Mouse (Mus musculus) 416B (cell line): ENCODE data around the gene Dld.

Experiments used
- DNase-seq: peaks from one replicate; pipeline ENCODE4 v3.0.0; 2011; ENCODE audit warnings: low read depth

Gene Dld

DNA sequence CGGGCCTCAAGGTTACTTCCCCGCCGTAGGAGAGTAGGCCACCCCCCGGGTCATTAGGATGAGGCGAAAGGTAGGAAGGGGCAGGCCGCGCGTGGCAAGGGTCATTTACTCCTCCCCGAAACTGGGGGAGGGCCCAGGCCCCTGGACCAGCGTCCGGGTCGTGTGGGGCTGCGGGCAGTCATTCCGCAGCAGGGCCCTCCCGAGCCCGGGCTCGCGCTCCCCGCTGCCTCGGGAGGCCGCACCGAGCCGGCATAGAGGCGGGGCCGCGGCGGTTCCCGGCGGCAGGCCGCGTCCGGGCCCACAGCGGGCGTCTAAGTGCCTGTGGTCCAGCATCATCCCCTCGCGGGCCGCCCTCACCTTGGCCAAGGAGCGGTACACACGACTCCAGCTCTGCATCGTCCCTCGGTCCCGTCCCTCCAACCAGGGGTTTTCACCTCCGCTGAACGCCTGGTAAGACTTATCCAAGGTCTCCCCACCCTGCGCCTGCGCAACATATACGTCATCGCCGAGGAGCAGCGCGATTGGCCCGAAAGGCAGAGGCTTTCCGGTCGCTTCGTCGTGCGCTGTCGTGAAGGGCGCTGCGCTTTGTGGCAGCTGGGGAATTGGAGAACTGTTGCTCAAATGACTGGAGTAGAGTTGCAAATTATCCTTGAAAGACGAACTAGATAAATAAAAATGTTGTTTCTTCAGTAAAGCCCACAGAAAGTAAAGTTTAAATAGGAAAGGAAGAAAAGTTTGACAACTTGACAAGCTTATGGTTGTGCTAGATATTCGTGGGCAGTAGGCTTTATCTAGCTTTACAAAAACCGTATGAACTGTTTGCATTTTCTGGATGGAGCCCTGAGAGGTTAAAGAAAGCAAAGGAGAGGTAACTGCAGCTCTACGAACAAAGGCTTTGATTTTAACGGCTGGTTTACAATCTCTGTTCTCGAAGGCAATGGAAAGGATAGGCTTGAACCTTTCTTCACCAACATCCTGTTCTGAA, at the start of gene Dld:
Dld (minus strand) TSS at position 510 of the 985 bp plus-strand sequence.
- peak; percentile 97 for DNase-seq

DNA sequence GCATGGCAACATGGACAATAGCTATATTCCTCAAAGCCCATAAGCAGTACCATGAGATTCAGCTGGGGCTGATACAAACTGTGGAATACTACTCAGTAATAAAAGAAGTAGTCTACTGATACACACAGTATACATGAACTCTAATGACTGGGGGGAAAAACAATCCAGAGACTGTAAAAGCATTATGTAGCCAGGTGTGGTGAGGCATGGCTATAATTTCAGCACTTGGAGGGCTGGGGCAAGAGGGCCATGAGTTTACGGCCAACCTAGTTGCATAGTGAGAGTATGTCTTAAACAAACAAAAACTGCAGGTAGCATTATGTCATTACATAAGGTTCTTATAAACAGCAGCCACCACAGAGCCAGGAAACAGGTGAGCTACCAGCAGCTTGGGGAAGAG, 49.6 kb upstream of the Dld start:
- DNase-seq, result no peak

DNA sequence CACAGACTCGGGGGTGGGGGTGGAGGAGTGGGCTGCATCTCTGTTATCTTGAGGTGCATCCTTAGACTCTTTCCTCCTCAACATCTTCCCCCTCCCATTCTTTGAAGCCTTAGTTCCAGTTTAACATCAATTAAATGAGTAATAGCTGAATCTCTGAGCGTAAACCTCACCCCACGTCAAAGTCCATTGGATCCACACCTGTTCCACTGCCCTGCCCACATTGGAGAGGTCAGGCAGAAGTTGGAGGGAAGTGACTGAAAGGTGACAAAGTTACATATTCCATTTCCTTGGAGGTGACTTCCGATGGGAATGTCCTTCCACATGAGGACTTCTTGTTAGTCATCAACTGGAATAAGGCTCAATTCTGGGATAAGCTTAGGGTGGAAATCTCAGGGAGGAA, 46.5 kb upstream of the Dld start:
- no peak for DNase-seq

DNA sequence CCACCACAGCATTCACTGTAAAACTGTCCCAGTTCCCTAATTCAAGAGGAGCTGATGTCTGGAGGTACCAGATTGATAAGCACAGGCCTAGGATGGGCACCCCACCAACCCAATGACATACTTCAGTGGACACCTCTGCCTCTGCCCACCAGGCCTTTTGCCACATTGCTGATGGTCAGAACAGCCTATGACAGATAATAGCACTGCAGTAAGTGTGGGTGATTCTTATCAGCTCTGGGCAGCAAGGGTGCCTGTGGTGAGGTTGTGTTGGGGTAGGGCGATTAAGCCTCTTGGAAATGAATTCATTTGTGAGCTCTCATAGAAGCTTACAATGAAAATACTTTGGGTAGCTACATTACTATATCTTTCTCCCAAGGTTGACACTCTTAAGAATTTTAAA, 44.6 kb upstream of the Dld start:
- peak; percentile 66 for DNase-seq

DNA sequence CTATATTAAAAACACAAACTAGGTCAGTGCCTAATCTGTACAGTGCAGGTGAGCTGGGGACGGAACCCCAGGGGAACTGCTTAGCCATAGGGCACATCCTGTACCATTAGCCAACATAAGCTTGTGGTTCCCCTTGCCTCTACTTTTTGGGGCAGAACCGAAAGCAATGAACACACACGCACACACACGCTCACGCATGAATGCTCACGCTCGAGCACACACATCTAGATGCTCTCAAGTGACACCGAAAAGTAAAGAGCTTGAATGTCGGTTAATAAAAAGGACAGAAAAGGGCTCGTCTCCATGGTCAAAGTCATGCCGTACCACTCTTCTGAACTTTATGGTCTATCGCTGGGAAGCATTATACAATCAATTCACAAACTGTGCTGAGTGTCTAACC, 40.4 kb upstream of the Dld start:
- no peak for DNase-seq

DNA sequence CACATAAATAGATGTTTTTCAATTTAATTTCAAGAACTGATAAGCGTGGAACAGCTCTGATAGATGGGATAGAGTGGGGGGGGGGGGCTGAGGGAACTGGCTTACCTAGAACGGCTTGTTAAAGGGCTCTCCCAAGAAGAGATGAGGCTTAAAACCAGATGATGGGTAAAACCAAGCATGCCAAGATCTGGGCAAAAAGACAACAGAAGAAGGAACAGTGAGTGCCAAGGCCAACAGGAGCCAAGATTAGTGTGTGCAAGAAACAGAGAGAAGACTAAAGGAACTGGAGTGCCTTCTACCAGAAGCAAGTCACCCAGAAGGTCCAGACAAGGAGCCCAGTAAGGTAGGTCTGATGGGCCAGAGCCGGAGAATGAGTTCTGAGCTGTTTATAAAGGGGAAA, 39.3 kb upstream of the Dld start, which contains the start of gene Slc26a3:
Slc26a3 (plus strand) TSS at position 301 of the 400 bp plus-strand sequence.
- DNase-seq, result no peak

DNA sequence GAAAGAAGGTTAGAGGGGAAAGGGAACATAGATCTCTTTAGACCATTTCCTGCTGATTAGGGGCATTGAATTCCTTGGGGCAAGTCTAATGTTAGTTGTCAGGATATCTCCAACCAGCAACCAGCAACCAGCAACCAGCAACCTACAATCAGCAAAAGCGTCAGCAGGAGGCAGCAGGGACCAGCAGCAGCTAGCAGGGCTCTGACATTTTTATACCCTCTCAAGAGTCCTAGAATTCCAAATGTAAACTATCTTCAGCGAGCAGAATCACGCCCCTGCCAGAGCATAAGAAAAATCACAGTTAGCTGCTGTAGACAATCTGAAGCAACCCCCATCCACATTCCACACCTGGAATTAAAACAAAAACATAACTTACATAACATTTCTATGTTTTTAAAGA, 36.0 kb upstream of the Dld start:
- no peak for DNase-seq

DNA sequence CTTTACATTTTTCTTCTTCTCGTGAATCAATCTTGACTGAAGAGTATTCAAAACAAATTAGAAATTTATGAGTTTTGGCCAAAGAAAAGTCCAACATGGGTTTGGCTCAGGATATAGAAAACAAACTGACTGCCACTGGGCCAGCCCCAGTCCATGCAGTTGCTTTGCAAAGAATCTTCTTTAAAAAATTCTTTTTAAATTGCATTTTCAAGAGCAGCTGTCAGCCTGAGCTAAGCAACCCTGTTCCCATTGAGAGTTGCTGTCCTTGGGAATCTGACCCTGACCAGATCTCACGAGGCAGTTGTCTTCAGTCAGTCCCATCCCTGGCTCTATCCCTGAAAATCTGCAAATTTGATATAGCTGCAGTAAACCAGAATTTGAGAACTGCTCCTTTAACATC, 31.2 kb upstream of the Dld start:
- DNase-seq, result no peak

DNA sequence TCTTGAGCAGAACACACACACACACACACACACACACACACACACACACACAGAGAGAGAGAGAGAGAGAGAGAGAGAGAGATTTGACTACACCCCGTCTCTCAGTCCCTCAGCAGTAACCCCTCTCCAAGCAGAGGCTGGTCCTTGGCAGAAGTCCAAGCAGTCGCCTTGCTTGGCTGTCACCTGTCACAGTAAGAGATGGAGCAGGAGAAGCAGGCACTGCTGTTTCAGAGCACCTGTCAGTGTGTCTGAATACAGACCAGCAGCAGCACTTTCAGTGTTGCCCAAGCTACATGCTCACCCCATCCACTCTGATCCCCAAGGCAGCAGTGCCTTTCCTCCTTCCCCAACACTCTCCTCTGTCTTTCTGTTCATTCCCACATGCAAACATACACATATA, 29.6 kb upstream of the Dld start:
- DNase-seq, result no peak

DNA sequence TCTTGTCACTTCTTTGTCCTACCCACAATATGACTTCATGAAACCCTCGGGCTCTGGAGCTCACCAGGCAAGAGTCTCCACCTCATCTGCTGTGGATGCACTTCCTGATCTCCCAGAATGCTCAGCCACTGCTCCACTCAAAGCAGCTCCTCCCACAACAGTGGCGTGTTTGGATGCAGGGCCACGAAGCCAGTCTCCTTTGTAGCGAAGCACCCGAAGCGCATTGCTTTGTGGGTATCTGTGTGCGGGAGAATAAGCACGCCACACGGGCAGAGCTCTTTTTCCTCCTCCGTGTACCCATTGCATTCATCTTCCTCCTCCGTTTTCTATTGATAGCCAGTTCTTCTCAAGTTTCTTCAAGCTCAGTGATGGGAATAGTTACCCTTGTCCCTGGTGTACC, 26.0 kb upstream of the Dld start:
- DNase-seq, result peak; percentile 11

DNA sequence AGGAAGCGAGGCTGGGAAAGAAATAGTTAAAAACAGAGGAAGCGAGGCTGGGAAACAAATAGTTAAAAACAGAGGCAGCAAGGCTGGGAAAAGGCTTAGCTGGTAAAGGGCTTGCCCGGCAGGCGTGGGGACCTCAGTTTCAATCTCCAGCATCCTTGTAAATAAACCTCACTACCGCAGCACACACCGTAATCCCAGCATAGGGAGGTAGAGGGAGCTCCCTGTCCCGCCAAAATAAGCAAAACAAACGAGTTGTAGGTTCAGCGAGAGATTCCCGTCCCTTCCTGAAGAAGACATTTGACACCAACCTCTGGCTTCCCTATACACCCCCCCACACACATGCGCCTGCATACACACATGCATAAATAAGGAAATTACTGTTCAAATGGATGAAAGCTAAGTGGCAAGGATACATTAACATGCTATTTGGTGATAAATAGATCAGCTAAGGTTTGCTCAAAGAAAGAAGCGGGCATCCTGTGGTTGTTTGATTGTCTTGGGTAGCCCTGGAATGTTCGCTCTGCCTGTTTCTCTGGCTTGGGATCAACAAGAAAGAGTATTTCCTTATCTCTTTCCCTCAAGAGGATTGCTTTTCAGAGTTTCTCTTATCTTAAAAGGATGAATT, 25.2 kb upstream of the Dld start:
- peak; percentile 79 for DNase-seq

DNA sequence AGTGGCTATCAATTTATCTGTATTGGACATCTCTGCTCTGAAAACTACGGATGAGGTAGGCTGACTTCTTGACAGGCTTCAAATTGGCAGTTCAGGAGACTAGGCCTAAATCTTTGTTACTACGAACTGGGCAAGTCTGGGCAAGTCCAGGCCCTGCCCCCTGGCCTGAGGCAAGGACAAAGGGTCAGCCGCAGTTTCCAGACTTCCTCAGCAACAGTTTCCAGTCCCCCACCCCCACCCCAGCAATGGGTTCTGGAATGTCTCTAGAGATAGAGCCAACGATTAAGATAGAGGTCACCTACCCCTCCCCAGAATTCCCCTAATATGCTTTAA, 24.0 kb upstream of the Dld start:
- peak; percentile 85 for DNase-seq

DNA sequence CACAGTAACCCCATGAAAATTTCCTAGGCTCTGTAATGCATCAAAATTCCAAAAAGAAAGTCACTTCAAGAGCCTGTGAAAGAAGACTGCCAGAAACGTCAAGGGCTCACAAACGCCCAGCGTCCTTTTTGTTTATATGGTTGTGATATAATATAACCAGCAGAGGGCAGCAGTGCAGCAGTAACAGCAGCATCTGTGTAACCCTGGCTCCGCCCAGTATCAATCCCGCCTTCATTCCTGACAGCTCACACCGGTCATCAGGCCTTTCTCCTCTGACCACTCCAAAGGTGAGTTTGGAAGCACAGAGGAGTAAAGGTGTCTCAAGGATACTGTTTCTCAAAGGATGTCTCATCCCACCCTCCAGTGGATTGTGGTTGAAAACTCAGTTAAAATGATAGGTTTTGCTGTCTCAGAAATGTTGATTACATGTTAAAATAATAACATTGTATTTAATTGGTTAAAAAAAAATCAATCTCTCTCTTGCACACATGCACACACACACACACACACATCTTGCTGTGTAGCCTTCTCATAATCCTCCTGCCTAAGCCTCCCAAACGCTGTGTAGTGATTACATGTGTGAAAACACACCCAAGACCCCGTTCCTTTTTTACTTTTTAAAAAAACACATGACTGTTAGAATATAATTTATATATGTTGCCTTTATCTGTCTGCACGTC, 23.5 kb upstream of the Dld start:
- peak; percentile 92 for DNase-seq

DNA sequence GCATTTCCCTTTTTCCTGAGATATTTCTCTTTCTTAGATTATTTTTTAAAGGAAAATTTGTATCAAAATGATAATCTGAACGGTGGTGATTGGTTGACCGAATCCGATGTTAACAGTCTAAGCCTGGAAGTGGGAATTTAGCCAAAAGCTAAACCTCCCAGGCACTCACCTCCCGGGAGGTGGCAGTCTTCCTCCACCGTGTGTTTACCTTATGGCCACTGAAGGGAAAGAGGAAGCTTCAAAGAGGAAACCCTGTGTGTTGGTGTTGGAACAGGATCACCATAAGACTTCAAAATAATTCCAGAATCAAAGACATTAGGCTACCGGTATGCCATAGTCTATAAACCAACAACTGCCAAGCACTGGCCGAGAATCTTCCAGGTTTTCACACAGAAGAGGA, 18.4 kb upstream of the Dld start:
- DNase-seq, result peak; percentile 40

DNA sequence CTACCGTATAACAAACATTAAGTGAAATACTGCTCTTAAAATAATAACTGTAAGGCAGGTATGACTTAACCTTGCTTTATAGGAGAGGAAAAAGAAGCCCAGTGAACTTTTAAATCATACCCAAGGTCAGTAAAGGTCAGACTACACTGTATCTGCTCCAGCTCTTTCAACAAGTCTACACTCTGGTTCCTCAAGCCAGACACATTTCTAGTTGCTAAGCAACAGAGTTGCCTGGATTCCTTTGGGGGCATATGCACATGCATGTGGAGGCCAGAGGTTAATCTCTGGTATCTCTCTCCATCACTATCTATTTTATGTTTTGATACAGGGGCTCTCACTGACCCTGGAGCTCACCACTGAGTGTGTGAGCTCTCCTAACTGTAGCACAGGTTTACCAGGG, 17.9 kb upstream of the Dld start:
- DNase-seq, result no peak

DNA sequence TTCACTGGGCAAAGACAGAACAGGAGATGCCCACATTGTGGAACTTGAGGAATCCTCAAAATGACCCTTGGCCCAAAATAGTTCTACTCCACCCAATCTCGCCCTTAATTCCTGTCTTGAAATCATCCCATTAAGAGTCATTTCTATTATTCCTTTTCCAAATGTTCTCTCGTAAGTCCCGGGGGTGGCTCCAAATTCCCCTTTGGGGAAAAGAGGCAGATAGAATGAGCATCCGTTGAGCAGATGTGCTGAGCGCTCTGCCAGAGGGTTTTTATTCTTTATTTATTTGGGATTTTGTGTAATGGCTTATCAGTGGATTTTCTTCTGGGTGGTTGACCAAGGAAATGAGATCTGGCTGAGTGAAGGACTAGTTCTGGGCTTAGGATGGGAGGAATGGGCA, 16.5 kb upstream of the Dld start:
- no peak for DNase-seq

DNA sequence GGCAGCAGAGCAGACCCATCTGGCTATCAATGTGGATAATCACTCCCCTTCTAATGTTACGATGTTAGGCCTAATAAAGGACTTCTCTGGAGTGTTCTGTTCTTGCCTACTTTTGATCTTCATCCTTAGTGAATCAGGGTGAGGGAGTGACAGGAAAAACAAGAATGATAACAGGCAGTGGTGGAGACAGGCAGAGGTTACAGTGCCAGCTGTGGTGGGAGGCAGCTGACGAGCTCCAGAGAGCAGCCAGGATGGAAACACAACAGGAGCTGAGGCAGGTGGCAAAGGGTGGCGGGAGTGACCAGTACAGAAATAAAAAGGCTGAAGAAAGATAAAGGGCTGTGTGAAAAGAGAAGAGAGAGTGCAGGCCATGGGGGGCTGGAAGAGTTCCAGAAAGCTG, 15.2 kb upstream of the Dld start:
- DNase-seq, result no peak

DNA sequence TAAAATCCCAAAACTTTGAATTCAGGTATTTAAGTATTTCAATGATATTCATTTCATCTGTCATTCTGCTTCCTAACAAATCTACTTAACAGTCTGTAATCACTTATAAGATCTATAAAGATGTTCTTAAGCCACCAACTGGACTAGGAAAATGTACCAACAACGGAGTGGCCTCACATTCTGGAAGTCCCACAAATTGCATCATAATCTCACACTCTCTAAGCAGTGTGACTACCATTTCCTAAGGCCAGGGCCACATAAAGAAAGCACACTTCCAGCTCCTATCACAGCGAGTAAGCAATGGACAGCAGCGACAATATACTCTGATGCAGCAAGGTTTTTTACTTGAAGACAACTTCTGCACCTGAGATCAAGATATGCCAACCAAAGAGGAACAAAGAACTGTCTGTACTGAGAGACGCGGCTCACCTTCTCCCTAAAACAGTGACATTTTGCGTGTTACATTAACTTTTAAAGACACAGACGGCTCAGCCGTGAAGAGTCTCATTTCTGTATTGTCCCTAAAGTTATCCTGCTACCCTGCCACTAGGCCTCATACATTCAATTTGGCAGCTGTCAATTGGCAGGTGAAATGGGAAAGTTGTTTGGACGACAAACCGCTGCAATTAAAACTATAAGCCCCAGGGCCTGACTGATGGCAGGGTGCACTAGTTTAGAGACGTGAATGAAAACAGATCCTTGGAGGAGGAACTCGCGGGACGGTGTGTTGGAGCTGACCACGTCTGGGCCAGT, 886 bp downstream of the Dld start:
- DNase-seq, result peak; percentile 76

DNA sequence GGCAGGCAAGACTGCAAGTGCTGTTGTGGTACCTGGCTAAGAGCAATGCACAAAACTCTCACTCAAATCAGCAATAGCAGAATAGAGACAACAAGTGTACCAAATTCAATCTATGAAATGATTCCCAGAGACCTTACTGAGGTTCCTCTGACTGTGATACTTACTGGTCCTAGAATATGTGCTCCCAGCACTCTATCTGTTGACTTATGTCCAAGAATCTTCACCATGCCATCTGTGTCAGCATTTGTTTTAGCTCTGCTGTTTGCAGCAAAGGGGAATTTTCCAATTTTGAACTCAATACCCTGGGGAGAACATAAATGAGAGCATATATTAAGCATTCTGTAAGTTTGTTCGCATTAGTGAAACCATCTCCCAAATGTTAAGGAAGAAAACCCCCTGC, 18.0 kb downstream of the Dld start:
- DNase-seq, result no peak

DNA sequence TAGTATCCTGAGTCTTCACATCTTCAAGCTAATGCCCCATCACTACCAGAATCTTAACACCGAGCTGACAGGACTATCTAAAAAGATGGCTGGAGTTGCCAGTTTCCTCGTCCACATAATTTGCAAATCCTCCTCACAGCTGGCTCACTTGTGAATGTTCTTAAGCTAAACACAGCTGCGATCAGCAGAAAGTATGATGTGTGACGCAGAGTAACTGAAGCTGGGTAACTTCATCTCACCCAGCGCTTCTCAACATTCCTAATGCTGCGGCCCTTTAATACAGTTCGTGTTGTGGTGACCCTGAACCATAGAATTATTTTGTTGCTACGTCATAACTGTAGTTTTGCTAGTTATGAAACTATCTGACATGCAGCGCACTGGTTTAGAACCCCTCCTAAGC, 24.1 kb downstream of the Dld start:
- DNase-seq, result no peak

DNA sequence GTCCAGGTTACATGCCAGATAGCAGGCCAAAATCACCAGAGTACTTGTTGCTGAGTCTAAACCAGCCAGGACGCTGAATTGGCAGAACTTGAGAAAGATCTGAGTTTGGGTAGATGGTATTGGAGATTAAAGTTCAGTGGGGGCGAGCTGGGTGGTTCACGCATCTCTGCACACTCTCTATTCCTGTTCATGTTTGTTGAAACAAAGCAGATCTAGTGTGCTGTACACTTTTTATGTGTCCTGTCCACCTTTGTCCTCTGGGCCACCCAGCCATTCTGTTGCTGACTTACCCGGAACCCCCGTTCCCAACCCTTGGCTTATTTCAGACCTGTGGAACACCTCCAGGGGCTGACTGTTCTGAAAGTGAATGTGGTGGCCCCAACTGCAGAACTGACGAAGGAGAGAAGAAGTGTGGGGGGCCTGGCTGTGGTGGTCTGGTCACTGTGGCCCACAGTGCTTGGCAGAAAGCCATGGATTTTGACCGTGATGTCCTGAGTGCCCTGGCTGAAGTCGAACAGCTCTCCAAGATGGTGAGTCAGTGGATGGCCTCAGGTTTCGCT, 28.0 kb downstream of the Dld start:
- no peak for DNase-seq

DNA sequence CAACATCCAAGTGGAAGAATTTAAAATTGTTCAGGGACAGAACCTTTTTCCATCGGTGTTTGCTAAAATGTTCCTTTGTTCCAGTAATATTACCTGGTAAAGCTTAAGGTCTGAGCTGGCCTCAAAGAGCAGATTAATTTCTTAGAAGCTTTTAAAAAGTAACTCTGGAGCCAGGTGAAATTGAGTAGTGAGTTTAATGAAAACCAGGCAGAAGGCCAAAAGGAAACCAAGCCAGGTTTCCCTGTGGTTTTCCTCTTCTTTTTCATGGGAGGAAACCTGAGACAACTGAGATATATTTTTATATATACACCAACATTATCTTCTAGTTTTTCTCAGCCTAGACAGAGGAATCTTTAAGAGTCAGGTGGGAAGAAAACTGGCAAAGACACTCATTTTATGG, 29.7 kb downstream of the Dld start:
- DNase-seq, result peak; percentile 38
